Mouse (Mus musculus) stomach, postnatal 0 days (tissue): ENCODE results near the gene Cdk12.

Experiments
- CTCF ChIP-seq: IDR thresholded peaks from 2 replicates; pipeline ENCODE4 v1.5.1; 2016; ENCODE audit warnings: antibody characterized with exemption, low read depth, mild to moderate bottlenecking, moderate library complexity
- EP300 ChIP-seq: optimal IDR thresholded peaks from 2 replicates; pipeline ENCODE3; 2016; ENCODE audit warnings: antibody characterized with exemption

- TF ChIP-seq EP300: no peak
- TF ChIP-seq CTCF: no peak
Observed at GRCm38 (mm10) chr11:98287531-98287930, 84.7 kb downstream of the Cdk12 start.
